Mouse (Mus musculus): ENCODE results near the gene Htr1d. TPM values are rescaled to one million over a fixed set of nuclear protein-coding genes. Genes with fewer than 3 reads are reported as not detected.

Htr1d gene
- total RNA-seq, 2 experiments from 2014 or later: 0.98 to 1.3 TPM

Other genes with a start within 250 kb of the Htr1d start
- gene Asap3, start 217.2 kb upstream of the Htr1d start, total RNA-seq (2021): 1 to 10 TPM; 5.1 to 5.6 TPM
- gene Tcea3, start 175.8 kb upstream of the Htr1d start, total RNA-seq (2021): under 1 TPM; 0.55 to 0.89 TPM
- gene Zfp46, start 138.8 kb upstream of the Htr1d start, total RNA-seq (2021): 10 to 100 TPM; 88.7 to 93.8 TPM
- 100 to 1,000 TPM; 115 TPM for gene Hnrnpr, start 112.6 kb upstream of the Htr1d start, total RNA-seq (2021)
- under 1 TPM; 0.62 TPM for gene 6030445D17Rik, start 38.7 kb downstream of the Htr1d start, total RNA-seq (2021)
- gene Luzp1, start 46.2 kb downstream of the Htr1d start, total RNA-seq (2021): 10 to 100 TPM; 47.3 to 50.2 TPM
- 100 to 1,000 TPM; 129 to 136 TPM for gene Kdm1a, start 179.2 kb downstream of the Htr1d start, total RNA-seq (2021)
- gene Tex46, start 186.9 kb downstream of the Htr1d start, total RNA-seq (2021): not detected
- under 1 TPM in 1 of 2 experiments, not detected in 1; 0.11 TPM for gene Lactbl1, start 199.1 kb downstream of the Htr1d start, total RNA-seq (2021)

Measured in layer of hippocampus, postnatal 10 days (tissue).